Mouse (Mus musculus): ENCODE measurements around the gene Atp1b2.

DNA sequence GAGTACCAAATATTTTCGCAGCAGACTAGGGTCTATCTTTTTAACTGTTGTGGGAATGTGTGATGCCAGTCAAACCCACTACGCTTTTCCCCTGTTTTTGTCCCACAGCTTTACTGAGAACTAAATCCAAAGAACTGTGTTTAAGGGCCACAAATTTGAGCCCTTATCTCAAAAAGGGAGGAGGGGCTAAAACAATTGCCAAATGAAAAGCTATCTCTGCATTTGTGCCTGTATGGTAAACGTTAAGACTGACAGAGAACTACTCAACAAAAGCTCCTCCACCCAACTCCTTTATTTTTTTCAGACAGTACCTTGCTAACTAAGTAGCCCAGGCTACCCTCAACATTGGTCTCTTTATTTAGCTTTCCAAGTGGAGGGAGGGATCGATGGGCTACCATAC, 12.9 kb downstream of the Atp1b2 start:
- TF ChIP-seq CTCF (IDR thresholded peaks at IDR 0.05; ENCODE audit: control insufficient read depth, insufficient read depth, insufficient replicate concordance, low read depth, low read length): no peak
- TF ChIP-seq POLR2A (IDR thresholded peaks at IDR 0.05; ENCODE audit: control insufficient read depth, low read depth, low read length): no peak

Measured in testis, adult 2 months (tissue).